Mouse (Mus musculus): ENCODE results near the gene Gan. TPM values are rescaled to one million over a fixed set of nuclear protein-coding genes. Genes with fewer than 3 reads are reported as not detected.

Gene Gan
- polyA plus RNA-seq, 1 experiment from 2014 or later: 3.3 TPM

- DNase-seq (ENCODE audit: low spot score): peak; percentile 18
- ATAC-seq: no peak
- Histone ChIP-seq H3K36me3 (ENCODE audit: insufficient read depth, low read length) (no peaks in the 10 kb centered on the region), H3K27me3 (replicated peaks; ENCODE audit: insufficient read depth, low read length) (no peaks in the 10 kb centered on the region), H3K9me3 (ENCODE audit: low read length) (no peaks in the 10 kb centered on the region), H3K27ac (ENCODE audit: low read length) (no peak overlapping the region), H3K4me2 (replicated peaks; ENCODE audit: low read depth, low read length) (peak overlapping the region; percentile 34), H3K4me1 (ENCODE audit: insufficient read depth, low read depth, low read length) (peaks cover 32% of the 10 kb centered on the region; the same call in 1 of the 2 replicates), H3K4me3 (ENCODE audit: low read depth, low read length) (0 out of 2 replicates have a peak overlapping the region, but pooled peaks have one; percentile 96), H3K9ac (replicated peaks; ENCODE audit: low read depth) (no peak overlapping the region)
- WGBS: 30% methylated on average over 14 of the region's 14 CpGs
- TF ChIP-seq EP300 (IDR thresholded peaks at IDR 0.05) (no peak), CTCF (IDR thresholded peaks at IDR 0.05) (no peak)
Observed at GRCm38 (mm10) chr8:117260930-117261475, 103.1 kb downstream of the Gan start.

GRCm38 (mm10) chr8:117261702-117262101 is 103.8 kb downstream of the Gan start:
- ATAC-seq (no peak), DNase-seq (ENCODE audit: low spot score) (no peak)
- H3K9me3 ChIP-seq (ENCODE audit: low read length): no peaks in the 10 kb centered on the region
- TF ChIP-seq CTCF (IDR thresholded peaks at IDR 0.05): no peak
- H3K27me3 ChIP-seq (replicated peaks; ENCODE audit: insufficient read depth, low read length): no peaks in the 10 kb centered on the region
- peaks cover 30% of the 10 kb centered on the region; the same call in 1 of the 2 replicates for H3K4me1 ChIP-seq (ENCODE audit: insufficient read depth, low read depth, low read length)
- H3K9ac ChIP-seq (replicated peaks; ENCODE audit: low read depth): no peak overlapping the region
- H3K4me2 ChIP-seq (replicated peaks; ENCODE audit: low read depth, low read length): peak overlapping the region; percentile 34
- H3K27ac ChIP-seq (ENCODE audit: low read length): no peak overlapping the region
- WGBS: 49% methylated on average over 9 of the region's 9 CpGs
- no peaks in the 10 kb centered on the region for H3K36me3 ChIP-seq (ENCODE audit: insufficient read depth, low read length)
- no peak overlapping the region for H3K4me3 ChIP-seq (ENCODE audit: low read depth, low read length)

GRCm38 (mm10) chr8:117262685-117263084 is 104.8 kb downstream of the Gan start:
- Histone ChIP-seq H3K27ac (ENCODE audit: low read length) (no peak overlapping the region), H3K9me3 (ENCODE audit: low read length) (no peaks in the 10 kb centered on the region), H3K4me3 (ENCODE audit: low read depth, low read length) (no peak overlapping the region), H3K27me3 (replicated peaks; ENCODE audit: insufficient read depth, low read length) (no peaks in the 10 kb centered on the region), H3K9ac (replicated peaks; ENCODE audit: low read depth) (no peak overlapping the region), H3K4me1 (ENCODE audit: insufficient read depth, low read depth, low read length) (peaks cover 32% of the 10 kb centered on the region; the same call in 1 of the 2 replicates), H3K36me3 (ENCODE audit: insufficient read depth, low read length) (no peaks in the 10 kb centered on the region), H3K4me2 (replicated peaks; ENCODE audit: low read depth, low read length) (no peak overlapping the region; the same call in 1 of the 2 replicates)
- 17% methylated on average over 8 of the region's 8 CpGs for whole genome bisulfite sequencing
- TF ChIP-seq EP300 (IDR thresholded peaks at IDR 0.05) (no peak), CTCF (IDR thresholded peaks at IDR 0.05) (no peak)
- DNase-seq (ENCODE audit: low spot score): peak; percentile 59
- peak; percentile 11; the same call in 1 of the 2 replicates for ATAC-seq

- ATAC-seq (no peak), DNase-seq (ENCODE audit: low spot score) (no peak)
- Histone ChIP-seq H3K9me3 (ENCODE audit: low read length) (no peaks in the 10 kb centered on the region), H3K27me3 (replicated peaks; ENCODE audit: insufficient read depth, low read length) (no peaks in the 10 kb centered on the region), H3K4me2 (replicated peaks; ENCODE audit: low read depth, low read length) (no peak overlapping the region), H3K9ac (replicated peaks; ENCODE audit: low read depth) (no peak overlapping the region), H3K27ac (ENCODE audit: low read length) (no peak overlapping the region), H3K4me1 (ENCODE audit: insufficient read depth, low read depth, low read length) (peaks cover 36% of the 10 kb centered on the region; the same call in 1 of the 2 replicates), H3K36me3 (ENCODE audit: insufficient read depth, low read length) (no peaks in the 10 kb centered on the region), H3K4me3 (ENCODE audit: low read depth, low read length) (no peak overlapping the region)
- WGBS: 50% methylated on average over 6 of the region's 6 CpGs
- TF ChIP-seq CTCF (IDR thresholded peaks at IDR 0.05): no peak
- no peak for TF ChIP-seq EP300 (IDR thresholded peaks at IDR 0.05)
Observed at GRCm38 (mm10) chr8:117263442-117263841, 105.5 kb downstream of the Gan start.

GRCm38 (mm10) chr8:117265079-117265478 is 107.1 kb downstream of the Gan start:
- H3K36me3 ChIP-seq (ENCODE audit: insufficient read depth, low read length): no peaks in the 10 kb centered on the region
- DNase-seq (ENCODE audit: low spot score): no peak
- H3K9me3 ChIP-seq (ENCODE audit: low read length): no peaks in the 10 kb centered on the region
- 69% methylated on average over 5 of the region's 5 CpGs for WGBS
- no peak overlapping the region for H3K4me3 ChIP-seq (ENCODE audit: low read depth, low read length)
- H3K4me1 ChIP-seq (ENCODE audit: insufficient read depth, low read depth, low read length): peaks cover 30% of the 10 kb centered on the region; the same call in 1 of the 2 replicates
- no peak overlapping the region for H3K9ac ChIP-seq (replicated peaks; ENCODE audit: low read depth)
- no peak overlapping the region for H3K4me2 ChIP-seq (replicated peaks; ENCODE audit: low read depth, low read length)
- H3K27ac ChIP-seq (ENCODE audit: low read length): no peak overlapping the region
- ATAC-seq: no peak
- TF ChIP-seq CTCF (IDR thresholded peaks at IDR 0.05): no peak
- no peak for TF ChIP-seq EP300 (IDR thresholded peaks at IDR 0.05)
- H3K27me3 ChIP-seq (replicated peaks; ENCODE audit: insufficient read depth, low read length): no peaks in the 10 kb centered on the region

Other genes with a start within 250 kb of the Gan start
- 28.6 and 36.6 TPM in 2 replicates for gene Cmc2, start 236.7 kb upstream of the Gan start, polyA plus RNA-seq (2015; fragmentation: Nextera tagmentation; extraction: Ambion mirVana)
- 2.7 and 3.7 TPM in 2 replicates for gene Cenpn, start 236.4 kb upstream of the Gan start, polyA plus RNA-seq (2015; fragmentation: Nextera tagmentation; extraction: Ambion mirVana)
- 8.7 and 9.7 TPM in 2 replicates for gene Atmin, start 214.7 kb upstream of the Gan start, polyA plus RNA-seq (2015; fragmentation: Nextera tagmentation; extraction: Ambion mirVana)
- 2.6 TPM in 2 replicates for gene 1700030J22Rik, start 179.2 kb upstream of the Gan start, polyA plus RNA-seq (2015; fragmentation: Nextera tagmentation; extraction: Ambion mirVana)
- gene Gcsh, start 164.6 kb upstream of the Gan start, polyA plus RNA-seq (2015; fragmentation: Nextera tagmentation; extraction: Ambion mirVana): 40.1 and 47.2 TPM in 2 replicates
- gene Pkd1l2, start 75.7 kb upstream of the Gan start, polyA plus RNA-seq (2015; fragmentation: Nextera tagmentation; extraction: Ambion mirVana): 0.06 TPM in 1 of 2 replicates, not detected in the other
- 0.10 TPM in 1 of 2 replicates, not detected in the other for gene Bco1, start 62.3 kb upstream of the Gan start, polyA plus RNA-seq (2015; fragmentation: Nextera tagmentation; extraction: Ambion mirVana)
- gene Cmip, start 98.9 kb downstream of the Gan start, polyA plus RNA-seq (2015; fragmentation: Nextera tagmentation; extraction: Ambion mirVana): 27.6 and 29.6 TPM in 2 replicates

Data from lung, postnatal 0 days (tissue).